Mouse (Mus musculus) embryo, embryonic 11 days (tissue): ENCODE results near the gene Atg13.

Source experiments
- DNase-seq: peaks from one replicate; pipeline ENCODE4 v3.0.0-alpha.2; 2015

The Atg13 gene

DNA sequence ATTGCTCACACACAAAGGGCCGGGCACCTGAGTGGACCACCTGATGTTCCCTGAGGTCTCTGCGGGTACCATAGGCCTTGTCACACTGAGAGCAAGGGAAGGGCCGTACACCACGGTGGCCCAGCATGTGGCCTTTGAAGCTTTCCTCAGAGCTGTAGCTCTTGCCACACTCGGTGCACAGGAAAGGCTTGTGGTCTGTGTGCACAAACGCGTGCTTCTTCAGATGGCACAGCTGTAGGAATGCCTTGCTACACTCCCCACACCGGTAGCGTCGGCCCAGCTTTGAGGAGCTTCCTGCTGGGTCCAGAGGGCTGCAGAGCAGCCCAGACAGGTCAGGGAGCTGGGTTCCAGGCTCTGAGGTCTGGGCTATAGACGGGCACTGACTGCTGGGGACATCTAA lies 64.6 kb downstream of the Atg13 start:
- no peak for DNase-seq

DNA sequence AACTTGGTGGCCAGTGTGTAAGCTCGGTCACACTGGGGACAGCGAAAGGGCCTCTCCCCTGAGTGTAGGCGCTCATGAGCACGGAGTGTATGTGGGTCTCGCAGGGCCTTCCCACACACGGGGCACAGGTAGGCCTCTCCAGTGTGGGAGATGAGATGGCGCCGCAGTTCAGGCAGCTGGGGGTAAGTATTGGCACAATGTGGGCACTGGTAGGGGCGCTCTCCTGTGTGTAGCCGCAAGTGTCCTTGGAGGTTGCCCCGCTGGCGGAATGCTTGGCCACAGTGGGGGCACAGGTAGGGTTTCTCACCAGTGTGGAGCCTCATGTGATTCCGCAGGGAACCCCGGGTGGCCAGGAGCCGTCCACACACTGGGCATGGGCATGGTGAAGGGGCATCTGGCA lies 65.0 kb downstream of the Atg13 start:
- no peak for DNase-seq

DNA sequence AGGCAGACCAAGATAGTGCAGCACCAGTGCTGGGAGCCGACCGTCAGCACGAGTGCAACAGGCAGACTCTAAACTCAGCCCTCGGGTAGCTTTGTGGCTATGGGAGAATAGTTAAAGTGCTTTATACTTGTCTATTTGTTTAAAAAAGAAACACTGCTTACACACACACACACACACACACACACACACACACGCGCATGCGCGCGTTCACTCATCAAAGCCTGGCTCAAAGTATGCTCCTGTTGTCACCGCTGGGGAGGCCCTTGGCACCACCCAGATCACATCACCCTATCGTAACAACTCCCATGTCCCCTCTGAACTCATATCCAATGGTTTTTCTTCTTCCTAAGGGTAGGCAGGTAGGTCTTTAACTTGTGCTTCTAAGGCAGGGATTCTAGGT lies 66.4 kb downstream of the Atg13 start:
- DNase-seq, result no peak

DNA sequence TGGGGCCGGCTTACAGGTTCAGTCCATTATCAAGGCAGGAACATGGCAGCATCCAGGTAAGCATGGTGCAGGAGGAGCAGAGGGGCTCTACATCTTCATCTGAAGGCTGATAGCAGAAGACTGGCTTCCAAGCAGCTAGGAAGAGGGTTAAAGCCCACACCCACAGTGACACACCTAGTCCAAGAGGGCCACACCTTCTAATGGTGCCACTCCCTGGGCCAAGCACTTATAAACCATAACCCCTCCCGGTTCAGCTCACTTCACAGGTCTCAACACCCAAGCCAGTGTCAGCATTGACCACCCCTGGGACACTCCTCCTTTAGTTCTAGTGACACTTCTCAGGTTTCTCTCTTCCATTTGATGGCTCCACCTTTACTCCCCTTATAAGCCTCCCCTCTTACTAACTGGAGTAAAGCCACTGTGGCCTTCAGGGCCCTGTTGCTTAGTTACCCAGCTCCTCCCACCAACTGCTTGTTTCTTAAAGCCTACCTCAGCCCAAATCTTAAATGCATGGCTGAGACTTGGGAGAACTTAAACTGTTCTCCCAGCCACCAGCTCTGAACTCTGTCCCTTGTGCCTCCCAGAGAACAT lies 67.5 kb downstream of the Atg13 start:
- DNase-seq, result no peak

DNA sequence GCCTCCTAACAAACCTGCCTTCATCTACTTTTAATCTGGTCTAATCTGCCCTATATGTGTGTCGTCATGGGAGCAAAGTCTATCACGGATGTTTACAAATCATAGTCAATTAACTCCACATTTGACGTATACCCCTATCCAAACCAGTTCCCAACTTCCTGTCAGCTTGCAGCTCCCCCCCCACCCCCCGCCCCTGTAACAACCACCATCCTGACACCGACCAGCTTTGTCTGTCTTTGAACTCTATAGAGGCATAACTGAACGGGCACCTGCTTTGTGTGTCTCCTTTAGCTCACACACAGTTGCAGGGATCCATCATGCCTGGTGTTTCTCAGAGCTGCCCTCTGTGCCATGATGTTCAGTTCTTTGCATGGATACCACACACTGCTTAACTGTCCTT lies 71.4 kb downstream of the Atg13 start:
- DNase-seq, result no peak

DNA sequence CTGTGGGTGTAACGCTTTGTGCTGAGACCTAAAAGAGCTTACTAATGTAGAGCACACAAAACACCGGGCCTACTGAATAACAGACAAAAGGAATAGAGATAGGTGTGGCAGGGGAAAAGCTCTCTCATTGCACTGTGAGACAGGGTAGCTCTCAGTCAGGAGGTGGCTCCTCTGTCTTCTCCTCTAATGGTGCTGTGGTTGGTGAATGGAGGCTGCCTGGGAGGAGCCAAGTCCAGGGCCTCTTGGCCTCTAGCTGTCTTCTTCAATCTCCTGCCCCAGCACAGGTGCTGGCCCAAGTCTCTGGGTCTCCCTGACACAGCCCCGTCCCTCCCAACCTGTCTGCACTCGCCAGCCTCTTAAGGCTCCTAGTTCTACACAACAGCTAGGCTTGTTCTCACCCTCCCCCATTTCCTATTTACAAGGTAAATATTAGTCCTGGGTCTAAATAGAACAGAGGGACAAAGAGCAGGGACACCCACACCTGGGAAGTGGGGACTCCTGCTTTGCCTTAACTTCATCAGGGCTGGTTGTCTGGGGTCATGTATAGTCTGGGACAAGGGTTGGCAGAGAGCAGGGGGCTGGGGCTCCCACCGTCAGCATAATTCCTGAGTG lies 73.5 kb downstream of the Atg13 start:
- DNase-seq, result no peak

DNA sequence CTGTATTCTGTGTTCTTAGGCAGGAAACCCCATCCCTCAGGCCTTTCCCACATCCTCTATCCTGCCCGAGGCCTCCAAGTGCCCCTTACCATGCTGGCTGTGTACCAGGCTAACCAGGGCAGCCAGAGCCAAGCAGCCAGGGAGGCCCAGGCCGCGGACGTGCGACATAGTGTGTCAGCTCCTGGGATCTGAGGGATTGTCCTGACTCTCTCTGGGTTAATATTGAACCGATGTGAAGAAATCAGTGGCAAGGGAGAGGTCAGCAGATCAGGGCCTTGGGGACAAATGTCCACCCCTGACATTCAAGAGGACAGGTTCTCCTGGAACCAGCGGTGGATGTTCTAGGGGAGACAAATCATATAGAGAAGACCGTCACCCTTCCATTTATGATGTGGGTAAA lies 74.1 kb downstream of the Atg13 start, which contains the start of gene F2:
TSS of gene F2 (minus strand) at position 186 of the 400 bp plus-strand sequence.
- no peak for DNase-seq

DNA sequence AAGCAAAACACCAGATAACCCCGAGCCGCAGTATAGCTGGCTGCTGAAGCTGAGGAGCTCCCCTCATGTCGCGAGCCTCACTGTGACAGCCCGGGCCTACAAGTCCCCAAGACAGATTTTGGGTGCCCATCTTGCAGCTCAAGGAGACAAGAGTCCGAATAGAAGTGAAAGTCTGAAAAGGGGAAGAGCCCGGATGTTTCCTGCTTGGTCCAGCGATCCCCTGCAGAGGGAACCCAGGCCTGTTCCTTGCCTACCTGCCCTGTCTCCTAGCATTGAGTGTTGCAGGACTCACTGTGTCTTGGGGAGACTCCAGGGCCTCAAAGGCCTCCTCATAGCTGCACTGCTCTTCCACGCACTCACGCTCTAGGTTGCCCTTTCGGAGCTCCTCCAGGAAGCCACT lies 74.9 kb downstream of the Atg13 start:
- no peak for DNase-seq

DNA sequence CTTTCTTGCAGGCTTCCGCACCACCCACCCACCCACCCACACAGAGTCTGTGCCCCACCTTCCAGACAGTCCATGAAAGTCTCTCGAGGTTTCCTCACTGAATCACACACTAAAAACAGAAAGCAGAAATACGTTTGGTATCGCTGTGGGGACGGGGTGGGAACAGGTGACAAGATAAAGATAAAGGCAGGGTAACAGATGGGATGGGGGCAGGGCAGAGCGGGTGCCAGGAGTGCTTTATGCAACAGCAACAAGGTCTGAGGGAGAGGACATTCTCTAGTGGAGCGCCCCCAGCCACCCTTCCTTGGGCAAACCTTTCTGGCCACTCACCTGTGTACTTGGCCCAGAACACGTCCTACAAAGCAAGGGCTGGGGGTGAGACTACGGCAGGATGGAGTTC lies 75.5 kb downstream of the Atg13 start:
- no peak for DNase-seq

DNA sequence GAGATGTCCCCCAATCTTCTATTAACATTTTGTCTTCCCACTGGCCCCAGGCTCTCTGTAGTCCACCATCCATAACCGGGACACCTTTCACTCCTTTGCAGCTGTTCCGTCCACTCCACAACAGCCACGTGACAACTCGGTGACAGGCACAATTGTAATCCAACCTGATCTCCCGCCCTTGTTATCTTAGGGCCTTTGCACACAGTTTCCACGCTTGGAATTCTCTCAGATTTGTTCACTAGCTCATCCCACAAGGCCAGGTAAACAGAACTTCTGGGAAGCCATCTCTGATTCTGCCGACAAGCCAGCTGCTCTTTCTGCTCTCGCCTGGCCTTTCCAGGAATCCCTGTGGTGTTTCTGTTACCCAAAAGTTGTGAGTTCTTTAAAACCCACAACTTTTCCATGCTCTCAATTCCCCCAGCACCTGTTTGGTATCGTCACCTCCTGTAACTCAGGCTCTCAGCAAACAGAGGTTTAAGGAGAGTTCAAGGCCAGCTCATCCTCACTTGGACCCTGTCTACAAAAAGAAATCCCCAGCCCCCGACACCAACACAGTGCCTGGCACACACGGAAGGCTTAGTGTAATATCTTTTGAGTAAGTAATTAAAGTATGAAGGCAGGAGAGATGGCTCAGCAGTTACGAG lies 76.9 kb downstream of the Atg13 start:
- no peak for DNase-seq

DNA sequence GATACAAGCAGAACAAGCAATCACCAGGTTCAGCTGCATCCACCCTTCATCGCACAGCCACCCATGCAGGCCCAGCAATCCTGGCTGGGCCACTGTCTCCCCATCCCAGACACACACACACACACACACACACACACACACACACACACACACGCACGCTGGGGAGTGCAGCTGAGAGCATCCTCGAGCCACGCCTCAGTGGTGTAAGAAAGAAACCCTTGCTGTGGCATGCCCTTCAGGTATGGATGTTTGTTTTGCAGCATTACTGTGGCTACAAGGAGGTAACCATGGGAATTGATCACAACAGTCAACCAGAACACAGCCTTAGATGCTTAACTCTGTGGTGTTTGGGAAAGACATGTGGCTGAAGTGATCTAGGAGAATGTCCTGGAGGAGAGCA lies 78.1 kb downstream of the Atg13 start:
- DNase-seq, result no peak

DNA sequence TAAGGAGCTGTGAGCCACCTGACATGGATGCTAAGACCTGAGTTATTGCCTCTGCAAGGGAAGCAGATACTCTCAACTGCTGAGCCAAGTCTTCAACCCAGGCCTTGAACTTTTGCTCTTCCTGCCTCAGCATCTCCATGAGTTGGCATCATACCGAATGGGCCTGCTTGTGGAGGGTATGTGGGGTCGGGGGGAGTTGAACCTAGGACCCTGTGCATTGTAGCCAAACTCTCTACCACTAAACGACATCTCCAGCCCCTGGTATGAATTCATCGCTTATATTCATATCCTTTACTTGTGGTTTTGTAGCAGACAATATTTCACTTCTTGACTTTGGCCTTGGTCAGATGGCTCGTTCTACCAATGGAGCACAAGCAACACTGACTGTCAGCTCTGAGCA lies 78.5 kb downstream of the Atg13 start:
- DNase-seq, result no peak

DNA sequence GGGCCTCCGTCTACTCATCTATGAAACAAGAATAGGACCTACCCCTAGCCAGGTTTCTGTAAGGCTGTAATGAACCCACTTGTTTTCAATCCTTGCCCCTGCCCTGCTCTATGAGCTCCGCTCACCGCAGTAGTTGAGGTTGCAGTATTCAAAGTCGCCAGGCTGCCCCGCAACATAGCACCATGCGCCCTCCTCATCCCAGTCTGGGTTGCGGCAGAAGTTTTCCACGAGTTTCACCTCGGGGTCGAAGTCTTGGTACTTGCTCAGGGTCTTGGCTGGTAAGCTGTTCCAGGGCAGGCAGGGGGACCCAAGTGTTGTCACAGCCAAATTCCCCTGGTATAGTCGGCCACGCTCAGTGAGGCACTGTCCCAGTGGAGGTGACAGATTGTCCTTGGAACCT lies 80.0 kb downstream of the Atg13 start:
- no peak for DNase-seq

DNA sequence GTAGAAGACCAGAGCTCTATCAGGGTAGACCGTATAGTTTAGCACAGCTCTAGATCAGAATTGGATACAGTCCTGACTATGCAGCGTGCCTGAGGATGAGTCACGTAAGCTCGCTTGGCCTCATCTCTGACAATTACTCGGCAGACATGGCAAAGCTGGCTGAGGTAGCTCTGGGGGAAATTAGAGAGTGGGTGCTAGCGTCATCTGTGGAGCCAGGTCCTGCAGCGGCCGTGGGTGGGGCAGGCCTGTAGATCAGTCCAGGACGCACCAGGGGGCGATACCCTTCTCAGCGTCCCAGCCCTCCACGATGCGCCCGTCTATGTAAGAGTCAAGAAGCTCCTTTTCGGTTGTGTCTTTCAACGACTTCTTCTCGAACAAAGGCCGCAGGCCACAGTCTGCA lies 80.7 kb downstream of the Atg13 start:
- no peak for DNase-seq

DNA sequence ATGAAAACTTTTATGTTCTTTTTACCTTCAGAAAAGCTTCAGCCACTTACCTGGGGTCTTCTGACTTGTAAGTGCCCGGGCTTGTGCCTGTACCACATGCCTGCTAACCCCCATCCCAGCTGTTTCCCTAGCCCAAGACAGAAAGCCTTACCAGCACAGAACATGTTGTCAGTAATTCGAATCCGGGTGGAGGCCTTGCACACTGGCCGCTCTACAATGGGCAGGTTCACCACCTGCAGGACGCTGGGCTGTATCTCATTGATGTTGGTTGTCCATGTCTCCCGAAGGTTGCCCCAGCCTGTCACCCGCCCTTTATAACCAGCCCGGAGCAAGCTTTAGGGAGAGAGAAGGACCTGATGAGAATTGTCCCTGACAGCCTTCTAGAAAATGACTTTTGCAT lies 82.2 kb downstream of the Atg13 start:
- no peak for DNase-seq

DNA sequence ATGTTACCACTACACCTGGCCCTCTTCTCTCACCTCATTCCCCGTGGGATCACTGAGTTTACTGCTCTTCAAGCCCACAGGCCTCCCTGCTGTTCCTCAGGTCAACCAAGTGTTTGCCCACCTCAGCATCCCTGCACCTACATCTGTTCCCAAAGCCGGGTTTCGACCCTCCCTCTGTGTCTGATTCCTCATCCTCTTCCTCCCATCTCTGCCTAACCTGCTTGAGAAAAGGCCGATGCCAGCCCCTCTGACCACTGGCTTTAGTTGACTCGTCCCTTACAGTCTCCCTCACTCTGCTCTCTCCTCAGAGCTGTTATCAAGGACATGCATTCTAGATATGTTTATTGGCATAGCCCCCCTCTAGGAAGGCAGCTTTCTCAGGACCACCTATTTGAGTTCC lies 82.9 kb downstream of the Atg13 start:
- no peak for DNase-seq
